In genomic region chr13:33079391-33079790, GRCm38 (mm10) we compare ENCODE assay signal across 8 mouse cellular contexts. TPM values are rescaled to one million over a fixed set of nuclear protein-coding genes. Genes with fewer than 3 reads are reported as not detected.
DNase-seq lines count a peak whose midpoint lies in the region; ATAC-seq and TF ChIP-seq lines count a peak whose summit lies in the region.

No protein-coding gene starts in this region.

- peak overlapping the region; percentile 45; the same call in 1 of the 2 replicates for H3K4me2 ChIP-seq in lung, embryonic 14.5 days
- peak overlapping the region; percentile 45 for H3K4me2 ChIP-seq in heart, embryonic 14.5 days (ENCODE audit: low read length)
- no peak overlapping the region for H3K4me2 ChIP-seq in midbrain, embryonic 12.5 days (replicated peaks)

- peak; percentile 32 for DNase-seq in adrenal gland, adult 2 months
- no peak for DNase-seq in adrenal gland, adult 8-10 months
- DNase-seq in lung, embryonic 14.5 days: peak; percentile 75
- no peak for DNase-seq in lung, adult 18-20 months
- DNase-seq in frontal cortex, postnatal 14 days (ENCODE audit: low spot score in 2 of 2): no peak
- no peak for DNase-seq in layer of hippocampus, postnatal 25 days (ENCODE audit: extremely low spot score in 1 of 2, low spot score in 1 of 2)

- H3K9ac ChIP-seq in lung, embryonic 14.5 days: no peak overlapping the region
- H3K9ac ChIP-seq in heart, embryonic 14.5 days (ENCODE audit: low read length): peak overlapping the region; percentile 9; the same call in 1 of the 2 replicates
- H3K9ac ChIP-seq in midbrain, embryonic 12.5 days (replicated peaks): no peak overlapping the region

- WGBS in lung, embryonic 14.5 days: 15% methylated on average over 6 of the region's 6 CpGs
- WGBS in heart, embryonic 14.5 days: 11% methylated on average over 6 of the region's 6 CpGs
- WGBS in midbrain, embryonic 12.5 days: 36% methylated on average over 6 of the region's 6 CpGs

- H3K4me1 ChIP-seq in lung, embryonic 14.5 days (ENCODE audit: insufficient read depth): no peaks in the 10 kb centered on the region
- H3K4me1 ChIP-seq in heart, embryonic 14.5 days (ENCODE audit: control insufficient read depth in 2 of 2, insufficient read depth in 2 of 2, low read length in 2 of 2): no peaks in the 10 kb centered on the region
- peaks cover 8% of the 10 kb centered on the region; the same call in 1 of the 2 replicates for H3K4me1 ChIP-seq in midbrain, embryonic 12.5 days

- no peak overlapping the region for H3K4me3 ChIP-seq in lung, embryonic 14.5 days (ENCODE audit: low read depth, low read length)
- H3K4me3 ChIP-seq in heart, embryonic 14.5 days (ENCODE audit: control insufficient read depth in 1 of 2, insufficient read depth in 1 of 2, low read depth in 1 of 2, low read length in 2 of 2): peak overlapping the region in 1 of 2 experiments; percentile 28; a peak in 1 of 4 replicates
- no peak overlapping the region for H3K4me3 ChIP-seq in midbrain, embryonic 12.5 days

- no peaks in the 10 kb centered on the region for H3K9me3 ChIP-seq in lung, embryonic 14.5 days (ENCODE audit: low read depth, low read length)
- no peaks in the 10 kb centered on the region for H3K9me3 ChIP-seq in heart, embryonic 14.5 days (ENCODE audit: control insufficient read depth, low read length)
- no peaks in the 10 kb centered on the region for H3K9me3 ChIP-seq in midbrain, embryonic 12.5 days

- no peaks in the 10 kb centered on the region for H3K36me3 ChIP-seq in lung, embryonic 14.5 days (ENCODE audit: insufficient read depth)
- H3K36me3 ChIP-seq in heart, embryonic 14.5 days (ENCODE audit: control insufficient read depth, insufficient read depth, low read length): no peaks in the 10 kb centered on the region
- no peaks in the 10 kb centered on the region for H3K36me3 ChIP-seq in midbrain, embryonic 12.5 days

- peak; percentile 69 for TF ChIP-seq CTCF in lung, embryonic 14.5 days (IDR thresholded peaks at IDR 0.05; ENCODE audit: low read depth)

- peak; percentile 73 for ATAC-seq in lung, embryonic 14.5 days (ENCODE audit: insufficient read depth)
- ATAC-seq in heart, embryonic 14.5 days (ENCODE audit: insufficient number of reproducible peaks, insufficient read depth, low FRiP score, low read depth): no peak
- ATAC-seq in midbrain, embryonic 12.5 days (ENCODE audit: low FRiP score, low read depth): peak; percentile 44; the same call in 1 of the 2 replicates

- H3K27ac ChIP-seq in lung, embryonic 14.5 days (ENCODE audit: low read depth): no peak overlapping the region
- no peak overlapping the region for H3K27ac ChIP-seq in heart, embryonic 14.5 days (replicated peaks in 1 of 2; ENCODE audit: control insufficient read depth in 1 of 2, insufficient read depth in 1 of 2, low read depth in 2 of 2, low read length in 2 of 2)
- no peak overlapping the region for H3K27ac ChIP-seq in midbrain, embryonic 12.5 days (replicated peaks)

- H3K27me3 ChIP-seq in lung, embryonic 14.5 days (ENCODE audit: insufficient read depth, low read length): no peaks in the 10 kb centered on the region
- H3K27me3 ChIP-seq in heart, embryonic 14.5 days (ENCODE audit: control insufficient read depth, insufficient read depth, low read length): no peaks in the 10 kb centered on the region
- peaks cover 3% of the 10 kb centered on the region; the same call in 1 of the 2 replicates for H3K27me3 ChIP-seq in midbrain, embryonic 12.5 days

RNA-seq across cellular contexts. Expression of gene Serpinb1b, which starts 1.0 kb away (rescaled TPM):
- under 1 TPM in 1 of 2 experiments, not detected in 1; 0.17 TPM for total RNA-seq in adrenal gland, adult 2 months (2021)
- polyA plus RNA-seq in adrenal gland, adult 2 months (2012; rRNA removed): 0.10 and 0.35 TPM in 2 replicates
- under 1 TPM in 2 of 4 experiments, not detected in 2; 0.56 to 0.99 TPM for total RNA-seq in adrenal gland, adult 8-10 months (2022)
- polyA plus RNA-seq in lung, embryonic 14.5 days (2014; fragmentation: Nextera tagmentation; extraction: Ambion mirVana): 0.18 and 0.37 TPM in 2 replicates
- polyA plus RNA-seq in heart, embryonic 14.5 days (2014; fragmentation: Nextera tagmentation; extraction: Ambion mirVana): 0.11 TPM in 1 of 2 replicates, not detected in the other
- polyA plus RNA-seq in midbrain, embryonic 12.5 days (2016; fragmentation: Nextera tagmentation; extraction: Ambion mirVana): 0.26 and 0.34 TPM in 2 replicates
- under 1 TPM; 0.28 to 0.86 TPM for total RNA-seq in layer of hippocampus, postnatal 25 days (2021)

RNA-seq across cellular contexts. Expression of gene Serpinb9b, which starts 52.2 kb away (rescaled TPM):
- total RNA-seq in adrenal gland, adult 2 months (2021): under 1 TPM; 0.09 to 0.17 TPM
- polyA plus RNA-seq in adrenal gland, adult 2 months (2012; rRNA removed): 0.04 TPM in 1 of 2 replicates, not detected in the other
- under 1 TPM in 3 of 4 experiments, not detected in 1; 0.15 to 0.41 (median 0.28) TPM for total RNA-seq in adrenal gland, adult 8-10 months (2022)
- polyA plus RNA-seq in lung, embryonic 14.5 days (2014; fragmentation: Nextera tagmentation; extraction: Ambion mirVana): 0.27 and 0.36 TPM in 2 replicates
- 0.39 TPM in 2 replicates for polyA plus RNA-seq in heart, embryonic 14.5 days (2014; fragmentation: Nextera tagmentation; extraction: Ambion mirVana)
- polyA plus RNA-seq in midbrain, embryonic 12.5 days (2016; fragmentation: Nextera tagmentation; extraction: Ambion mirVana): 0.11 TPM in 1 of 2 replicates, not detected in the other
- not detected for total RNA-seq in layer of hippocampus, postnatal 25 days (2021)

Comparison
In these comparisons a context has a peak if more than half of its experiments do, and no peak if none do; other contexts are left out.
1. DNase-seq: peak in adrenal gland, adult 2 months (single experiment) and lung, embryonic 14.5 days (single experiment); none in adrenal gland, adult 8-10 months (single experiment), lung, adult 18-20 months (0 of 2), frontal cortex, postnatal 14 days (0 of 2) and layer of hippocampus, postnatal 25 days (0 of 2).